Mouse (Mus musculus): ENCODE data around the gene Ccdc113. TPM values are rescaled to one million over a fixed set of nuclear protein-coding genes. Genes with fewer than 3 reads are reported as not detected.

The Ccdc113 gene
- polyA plus RNA-seq, 1 experiment from 2014 or later = 5.4 TPM

- Histone ChIP-seq H3K36me3 (ENCODE audit: control insufficient read depth, insufficient read depth, low read length) (no peaks in the 10 kb centered on the region), H3K27me3 (replicated peaks; ENCODE audit: control insufficient read depth, insufficient read depth, low read length) (no peaks in the 10 kb centered on the region), H3K4me3 (ENCODE audit: low read depth, low read length) (no peak overlapping the region), H3K27ac (replicated peaks; ENCODE audit: low read depth, low read length) (no peak overlapping the region), H3K9me3 (ENCODE audit: control insufficient read depth, low read length) (no peaks in the 10 kb centered on the region), H3K4me2 (ENCODE audit: low read depth, low read length) (no peak overlapping the region), H3K9ac (ENCODE audit: low read depth, low read length) (no peak overlapping the region), H3K4me1 (ENCODE audit: control insufficient read depth, insufficient read depth, low read length) (no peaks in the 10 kb centered on the region)
- ATAC-seq (ENCODE audit: low read depth) = no peak
- WGBS = 91% methylated on average over 4 of the region's 4 CpGs
- no peak for DNase-seq (ENCODE audit: low spot score)
Measured at GRCm38 (mm10) chr8:95523991-95524390, 9.9 kb upstream of the Ccdc113 start.

- H3K36me3 ChIP-seq (ENCODE audit: control insufficient read depth, insufficient read depth, low read length) = no peaks in the 10 kb centered on the region
- no peak overlapping the region for H3K27ac ChIP-seq (replicated peaks; ENCODE audit: low read depth, low read length)
- ATAC-seq (ENCODE audit: low read depth) (no peak), DNase-seq (ENCODE audit: low spot score) (no peak)
- no peaks in the 10 kb centered on the region for H3K4me1 ChIP-seq (ENCODE audit: control insufficient read depth, insufficient read depth, low read length)
- no peak overlapping the region for H3K9ac ChIP-seq (ENCODE audit: low read depth, low read length)
- no peak overlapping the region for H3K4me2 ChIP-seq (ENCODE audit: low read depth, low read length)
- no peaks in the 10 kb centered on the region for H3K27me3 ChIP-seq (replicated peaks; ENCODE audit: control insufficient read depth, insufficient read depth, low read length)
- H3K9me3 ChIP-seq (ENCODE audit: control insufficient read depth, low read length) = no peaks in the 10 kb centered on the region
- 89% methylated on average over 10 of the region's 10 CpGs for WGBS
- H3K4me3 ChIP-seq (ENCODE audit: low read depth, low read length) = no peak overlapping the region
Measured at GRCm38 (mm10) chr8:95528194-95528593, 5.7 kb upstream of the Ccdc113 start.

- Histone ChIP-seq H3K27ac (replicated peaks; ENCODE audit: low read depth, low read length) (no peak overlapping the region), H3K4me2 (ENCODE audit: low read depth, low read length) (no peak overlapping the region), H3K27me3 (replicated peaks; ENCODE audit: control insufficient read depth, insufficient read depth, low read length) (no peaks in the 10 kb centered on the region), H3K9ac (ENCODE audit: low read depth, low read length) (no peak overlapping the region), H3K36me3 (ENCODE audit: control insufficient read depth, insufficient read depth, low read length) (no peaks in the 10 kb centered on the region), H3K4me3 (ENCODE audit: low read depth, low read length) (no peak overlapping the region), H3K9me3 (ENCODE audit: control insufficient read depth, low read length) (no peaks in the 10 kb centered on the region), H3K4me1 (ENCODE audit: control insufficient read depth, insufficient read depth, low read length) (no peaks in the 10 kb centered on the region)
- 60% methylated on average over 9 of the region's 9 CpGs for WGBS
- ATAC-seq (ENCODE audit: low read depth) (no peak), DNase-seq (ENCODE audit: low spot score) (no peak)
Measured at GRCm38 (mm10) chr8:95528750-95529310, 5.1 kb upstream of the Ccdc113 start.

DNA sequence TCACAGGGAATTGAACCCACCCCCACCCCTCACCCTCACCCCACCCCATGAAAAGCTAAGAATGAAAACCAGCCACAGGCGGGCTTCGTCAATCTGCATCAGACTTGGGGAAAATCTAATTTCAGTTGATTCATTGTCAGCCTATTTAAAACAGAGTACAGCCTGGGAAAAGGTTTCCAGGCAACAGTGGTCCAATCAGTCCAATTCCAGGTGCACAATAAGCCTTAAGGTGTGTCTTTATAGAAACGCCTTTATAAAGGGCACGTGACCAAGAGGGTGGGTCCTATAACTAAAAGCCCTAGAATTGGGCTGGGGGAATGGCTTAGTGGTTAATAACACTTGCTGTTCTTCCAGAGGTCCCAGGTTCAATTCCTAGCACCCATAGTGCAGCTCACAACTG, 1.7 kb upstream of the Ccdc113 start:
- WGBS = 66% methylated on average over 4 of the region's 4 CpGs
- no peaks in the 10 kb centered on the region for H3K4me1 ChIP-seq (ENCODE audit: control insufficient read depth, insufficient read depth, low read length)
- H3K9me3 ChIP-seq (ENCODE audit: control insufficient read depth, low read length) = no peaks in the 10 kb centered on the region
- DNase-seq (ENCODE audit: low spot score) = no peak
- no peak overlapping the region for H3K4me3 ChIP-seq (ENCODE audit: low read depth, low read length)
- ATAC-seq (ENCODE audit: low read depth) = no peak
- H3K27me3 ChIP-seq (replicated peaks; ENCODE audit: control insufficient read depth, insufficient read depth, low read length) = no peaks in the 10 kb centered on the region
- no peak overlapping the region for H3K27ac ChIP-seq (replicated peaks; ENCODE audit: low read depth, low read length)
- H3K9ac ChIP-seq (ENCODE audit: low read depth, low read length) = no peak overlapping the region
- no peak overlapping the region for H3K4me2 ChIP-seq (ENCODE audit: low read depth, low read length)
- no peaks in the 10 kb centered on the region for H3K36me3 ChIP-seq (ENCODE audit: control insufficient read depth, insufficient read depth, low read length)

DNA sequence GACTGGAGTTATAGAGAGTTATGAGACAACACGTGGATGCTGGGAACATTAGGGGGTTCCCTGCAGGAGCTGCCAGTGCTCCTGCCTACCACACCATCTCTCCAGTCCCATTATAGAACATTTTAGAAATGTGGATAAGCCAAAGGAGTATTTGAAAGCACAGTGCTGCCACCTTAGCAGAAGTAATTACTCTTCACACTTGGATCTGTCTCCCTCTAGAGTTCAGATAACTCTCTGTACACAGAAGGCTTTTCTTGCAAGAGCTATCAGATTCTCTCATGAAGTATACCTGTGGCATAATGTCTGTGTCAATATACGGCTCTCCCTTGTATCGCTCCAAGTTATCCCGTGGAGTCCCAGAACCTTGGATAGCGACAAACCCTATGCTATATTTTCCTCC, 5.6 kb downstream of the Ccdc113 start:
- Histone ChIP-seq H3K27me3 (replicated peaks; ENCODE audit: control insufficient read depth, insufficient read depth, low read length) (no peaks in the 10 kb centered on the region), H3K9ac (ENCODE audit: low read depth, low read length) (no peak overlapping the region), H3K27ac (replicated peaks; ENCODE audit: low read depth, low read length) (no peak overlapping the region), H3K36me3 (ENCODE audit: control insufficient read depth, insufficient read depth, low read length) (no peaks in the 10 kb centered on the region), H3K4me2 (ENCODE audit: low read depth, low read length) (no peak overlapping the region), H3K4me1 (ENCODE audit: control insufficient read depth, insufficient read depth, low read length) (no peaks in the 10 kb centered on the region), H3K4me3 (ENCODE audit: low read depth, low read length) (no peak overlapping the region), H3K9me3 (ENCODE audit: control insufficient read depth, low read length) (no peaks in the 10 kb centered on the region)
- 74% methylated on average over 5 of the region's 5 CpGs for WGBS
- DNase-seq (ENCODE audit: low spot score) = no peak
- ATAC-seq (ENCODE audit: low read depth) = no peak

DNA sequence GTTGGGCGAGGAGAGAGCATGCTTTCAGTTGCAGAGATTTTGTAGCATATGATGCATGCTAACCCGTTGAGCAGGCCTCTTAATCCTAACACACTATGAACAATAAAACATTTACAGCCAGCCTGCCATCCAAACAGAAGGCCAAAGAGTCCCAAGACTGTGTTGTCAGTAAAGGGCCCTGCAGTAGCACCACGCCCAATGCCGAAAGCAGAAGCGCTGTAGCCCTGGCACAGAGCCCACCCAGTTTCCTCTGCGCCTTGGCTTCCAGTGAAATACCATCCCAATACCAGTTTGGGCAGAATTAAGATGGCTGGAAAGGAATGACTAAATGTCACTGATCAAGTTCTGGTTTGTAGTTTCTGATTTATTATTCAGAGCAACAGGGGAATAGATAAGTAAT, 8.3 kb downstream of the Ccdc113 start:
- H3K36me3 ChIP-seq (ENCODE audit: control insufficient read depth, insufficient read depth, low read length) = no peaks in the 10 kb centered on the region
- H3K9ac ChIP-seq (ENCODE audit: low read depth, low read length) = no peak overlapping the region
- no peaks in the 10 kb centered on the region for H3K4me1 ChIP-seq (ENCODE audit: control insufficient read depth, insufficient read depth, low read length)
- H3K4me2 ChIP-seq (ENCODE audit: low read depth, low read length) = no peak overlapping the region
- no peaks in the 10 kb centered on the region for H3K9me3 ChIP-seq (ENCODE audit: control insufficient read depth, low read length)
- DNase-seq (ENCODE audit: low spot score) = no peak
- WGBS = 86% methylated on average over 6 of the region's 6 CpGs
- H3K4me3 ChIP-seq (ENCODE audit: low read depth, low read length) = no peak overlapping the region
- H3K27ac ChIP-seq (replicated peaks; ENCODE audit: low read depth, low read length) = no peak overlapping the region
- H3K27me3 ChIP-seq (replicated peaks; ENCODE audit: control insufficient read depth, insufficient read depth, low read length) = no peaks in the 10 kb centered on the region
- no peak for ATAC-seq (ENCODE audit: low read depth)

DNA sequence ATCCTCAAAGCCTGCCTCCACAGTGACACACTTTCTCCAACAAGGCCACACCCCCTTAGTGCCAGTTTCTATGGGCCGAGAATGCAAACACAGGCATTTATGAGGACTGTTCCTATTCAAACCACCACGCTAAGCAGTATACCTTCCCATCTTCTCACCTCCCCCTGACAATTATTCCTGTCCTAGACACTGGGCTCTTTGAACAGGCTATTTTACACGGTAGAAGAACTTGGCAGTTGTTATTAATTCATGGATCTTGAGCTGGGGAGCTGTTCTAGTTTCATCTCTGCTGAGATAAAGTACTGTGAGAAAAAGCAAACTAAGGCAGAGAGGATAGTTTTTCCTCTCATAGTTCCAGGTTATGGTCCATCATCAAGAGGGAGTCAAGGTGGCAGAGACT, 9.2 kb downstream of the Ccdc113 start:
- ATAC-seq (ENCODE audit: low read depth) (no peak), DNase-seq (ENCODE audit: low spot score) (no peak)
- H3K27ac ChIP-seq (replicated peaks; ENCODE audit: low read depth, low read length) = no peak overlapping the region
- H3K4me2 ChIP-seq (ENCODE audit: low read depth, low read length) = no peak overlapping the region
- no peak overlapping the region for H3K9ac ChIP-seq (ENCODE audit: low read depth, low read length)
- no peak overlapping the region for H3K4me3 ChIP-seq (ENCODE audit: low read depth, low read length)
- H3K9me3 ChIP-seq (ENCODE audit: control insufficient read depth, low read length) = no peaks in the 10 kb centered on the region
- H3K36me3 ChIP-seq (ENCODE audit: control insufficient read depth, insufficient read depth, low read length) = no peaks in the 10 kb centered on the region
- no peaks in the 10 kb centered on the region for H3K27me3 ChIP-seq (replicated peaks; ENCODE audit: control insufficient read depth, insufficient read depth, low read length)
- H3K4me1 ChIP-seq (ENCODE audit: control insufficient read depth, insufficient read depth, low read length) = no peaks in the 10 kb centered on the region
- WGBS = 78% methylated on average over 3 of the region's 3 CpGs

DNA sequence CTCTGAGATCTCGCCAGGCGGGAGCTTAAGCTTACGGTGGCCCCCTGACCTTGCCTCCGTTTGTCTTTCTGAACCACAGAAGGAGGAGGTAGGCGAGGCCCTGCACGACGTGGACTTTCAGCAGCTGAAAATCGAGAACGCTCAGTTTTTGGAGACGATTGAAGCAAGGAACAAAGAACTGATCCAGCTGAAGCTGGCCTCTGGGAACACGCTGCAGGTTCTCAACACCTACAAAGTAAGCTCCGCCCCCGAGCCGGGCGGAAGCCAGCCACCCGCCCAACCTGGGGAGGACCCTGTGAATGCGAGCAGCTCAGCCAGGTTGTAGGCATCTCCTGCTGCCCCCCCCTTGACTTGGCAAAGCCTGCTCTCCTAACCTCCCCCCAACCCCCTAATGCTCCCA, 11.9 kb downstream of the Ccdc113 start:
- H3K9ac ChIP-seq (ENCODE audit: low read depth, low read length) = no peak overlapping the region
- no peak overlapping the region for H3K27ac ChIP-seq (replicated peaks; ENCODE audit: low read depth, low read length)
- no peaks in the 10 kb centered on the region for H3K4me1 ChIP-seq (ENCODE audit: control insufficient read depth, insufficient read depth, low read length)
- no peaks in the 10 kb centered on the region for H3K27me3 ChIP-seq (replicated peaks; ENCODE audit: control insufficient read depth, insufficient read depth, low read length)
- no peaks in the 10 kb centered on the region for H3K9me3 ChIP-seq (ENCODE audit: control insufficient read depth, low read length)
- H3K4me3 ChIP-seq (ENCODE audit: low read depth, low read length) = no peak overlapping the region
- WGBS = 76% methylated on average over 17 of the region's 17 CpGs
- DNase-seq (ENCODE audit: low spot score) = no peak
- no peak for ATAC-seq (ENCODE audit: low read depth)
- no peaks in the 10 kb centered on the region for H3K36me3 ChIP-seq (ENCODE audit: control insufficient read depth, insufficient read depth, low read length)
- H3K4me2 ChIP-seq (ENCODE audit: low read depth, low read length) = no peak overlapping the region

GRCm38 (mm10) chr8:95546986-95547385, 13.1 kb downstream of the Ccdc113 start:
- Histone ChIP-seq H3K4me1 (ENCODE audit: control insufficient read depth, insufficient read depth, low read length) (no peaks in the 10 kb centered on the region), H3K36me3 (ENCODE audit: control insufficient read depth, insufficient read depth, low read length) (no peaks in the 10 kb centered on the region), H3K4me3 (ENCODE audit: low read depth, low read length) (no peak overlapping the region), H3K9ac (ENCODE audit: low read depth, low read length) (no peak overlapping the region), H3K4me2 (ENCODE audit: low read depth, low read length) (no peak overlapping the region), H3K27me3 (replicated peaks; ENCODE audit: control insufficient read depth, insufficient read depth, low read length) (no peaks in the 10 kb centered on the region), H3K9me3 (ENCODE audit: control insufficient read depth, low read length) (no peaks in the 10 kb centered on the region), H3K27ac (replicated peaks; ENCODE audit: low read depth, low read length) (no peak overlapping the region)
- ATAC-seq (ENCODE audit: low read depth) (no peak), DNase-seq (ENCODE audit: low spot score) (no peak)
- 67% methylated on average over 4 of the region's 4 CpGs for WGBS
